Mouse (Mus musculus): ENCODE measurements around the gene Ahsa1. TPM values are rescaled to one million over a fixed set of nuclear protein-coding genes. Genes with fewer than 3 reads are reported as not detected.

Ahsa1 gene
- total RNA-seq, 2 experiments from 2014 or later: 173 to 174 TPM

Small RNA genes lying within 50 kb of the gene (microRNA-seq; reads per million reads assigned to microRNA genes)
- gene Gm47293: not detected

Other genes with a start within 250 kb of the Ahsa1 start
- 10 to 100 TPM; 37.7 to 40.2 TPM for gene Tmem63c, start 245.1 kb upstream of the Ahsa1 start, total RNA-seq (2021)
- 1 to 10 TPM; 6.6 to 7.7 TPM for gene Ngb, start 163.9 kb upstream of the Ahsa1 start, total RNA-seq (2021)
- 10 to 100 TPM; 47.8 to 49.5 TPM for gene Gstz1, start 119.3 kb upstream of the Ahsa1 start, total RNA-seq (2021)
- 10 to 100 TPM; 16.2 to 18.8 TPM for gene Pomt2, start 118.5 kb upstream of the Ahsa1 start, total RNA-seq (2021)
- 1 to 10 TPM; 4.1 to 4.8 TPM for gene Samd15, start 66.8 kb upstream of the Ahsa1 start, total RNA-seq (2021)
- gene Tmed8, start 66.0 kb upstream of the Ahsa1 start, total RNA-seq (2021): 10 to 100 TPM; 28.0 to 29.1 TPM
- gene Noxred1, start 27.7 kb upstream of the Ahsa1 start, total RNA-seq (2021): 1 to 10 TPM in 1 of 2 experiments, under 1 TPM in 1; 0.84 to 1.8 TPM
- 10 to 100 TPM; 52.1 to 58.6 TPM for gene Vipas39, start 223 bp upstream of the Ahsa1 start, total RNA-seq (2021)
- under 1 TPM in 1 of 2 experiments, not detected in 1; 0.32 TPM for gene Ism2, start 33.2 kb downstream of the Ahsa1 start, total RNA-seq (2021)
- 10 to 100 TPM; 33.7 to 34.1 TPM for gene Sptlc2, start 121.9 kb downstream of the Ahsa1 start, total RNA-seq (2021)
- gene Slirp, start 177.4 kb downstream of the Ahsa1 start, total RNA-seq (2021): 10 to 100 TPM; 92.2 to 97.3 TPM
- gene Alkbh1, start 177.5 kb downstream of the Ahsa1 start, total RNA-seq (2021): 10 to 100 TPM; 14.6 to 19.0 TPM
- 10 to 100 TPM; 64.7 to 73.8 TPM for gene Snw1, start 205.8 kb downstream of the Ahsa1 start, total RNA-seq (2021)
- not detected for gene Gm5788, start 228.2 kb downstream of the Ahsa1 start, total RNA-seq (2021)
- gene Gm8300, start 247.8 kb downstream of the Ahsa1 start, total RNA-seq (2021): not detected